8 mouse cellular contexts compared by ENCODE assay signal in genomic region chr5:115441205-115441849, GRCm38 (mm10). TPM values are rescaled to one million over a fixed set of nuclear protein-coding genes. Genes with fewer than 3 reads are reported as not detected.
DNase-seq lines count a peak whose midpoint lies in the region; ATAC-seq and TF ChIP-seq lines count a peak whose summit lies in the region.

No protein-coding gene starts in this region.

- no peaks in the 10 kb centered on the region for H3K4me1 ChIP-seq in heart, adult 2 months (ENCODE audit: control insufficient read depth, insufficient read depth, low read length)
- H3K4me1 ChIP-seq in kidney, embryonic 14.5 days (ENCODE audit: control insufficient read depth, insufficient read depth, low read length) = peaks cover 27% of the 10 kb centered on the region
- H3K4me1 ChIP-seq in limb, embryonic 13.5 days = peaks cover 25% of the 10 kb centered on the region
- H3K4me1 ChIP-seq in stomach, embryonic 16.5 days (ENCODE audit: control insufficient read depth, insufficient read depth, low read length) = peaks cover 12% of the 10 kb centered on the region

- no peak for TF ChIP-seq POLR2A in heart, adult 2 months (IDR thresholded peaks at IDR 0.05; ENCODE audit: insufficient read depth, low read depth, low read length)

- peak; percentile 81 for ATAC-seq in common myeloid progenitor, adult 5-6 weeks (replicated peaks; ENCODE audit: low read depth, poor library complexity, severe bottlenecking)
- ATAC-seq in kidney, embryonic 14.5 days (ENCODE audit: low FRiP score, low TSS enrichment) = 0 out of 2 replicates have a peak, but pooled peaks have one; percentile 8
- ATAC-seq in limb, embryonic 13.5 days (ENCODE audit: low FRiP score, low read depth) = peak; percentile 60; the same call in 1 of the 2 replicates
- ATAC-seq in stomach, embryonic 16.5 days (ENCODE audit: insufficient read depth, low FRiP score) = peak; percentile 23; the same call in 1 of the 2 replicates

- no peak overlapping the region for H3K4me3 ChIP-seq in heart, adult 2 months
- H3K4me3 ChIP-seq in kidney, embryonic 14.5 days (ENCODE audit: low read length) = no peak overlapping the region
- no peak overlapping the region for H3K4me3 ChIP-seq in limb, embryonic 13.5 days
- no peak overlapping the region for H3K4me3 ChIP-seq in stomach, embryonic 16.5 days (replicated peaks; ENCODE audit: low read length)

- DNase-seq in heart, adult 2 months = peak; percentile 65 to 71
- DNase-seq in heart, postnatal 25 days (ENCODE audit: low spot score) = no peak
- DNase-seq in gastrocnemius, adult 8-10 months (ENCODE audit: low spot score in 2 of 2) = peak; percentile 34 to 46
- peak; percentile 39 to 63 for DNase-seq in natural killer cell, adult 2 months (ENCODE audit: low spot score in 2 of 2)

- H3K36me3 ChIP-seq in heart, adult 2 months (ENCODE audit: control insufficient read depth, insufficient read depth, low read length) = no peaks in the 10 kb centered on the region
- H3K36me3 ChIP-seq in kidney, embryonic 14.5 days (ENCODE audit: control insufficient read depth, insufficient read depth, low read length) = peaks cover 69% of the 10 kb centered on the region
- peaks cover 77% of the 10 kb centered on the region for H3K36me3 ChIP-seq in limb, embryonic 13.5 days
- no peaks in the 10 kb centered on the region for H3K36me3 ChIP-seq in stomach, embryonic 16.5 days (ENCODE audit: control insufficient read depth, insufficient read depth, low read length)

- no peaks in the 10 kb centered on the region for H3K27me3 ChIP-seq in heart, adult 2 months (ENCODE audit: control insufficient read depth, insufficient read depth, low read length)
- H3K27me3 ChIP-seq in kidney, embryonic 14.5 days (ENCODE audit: control insufficient read depth, insufficient read depth, low read length) = no peaks in the 10 kb centered on the region
- no peaks in the 10 kb centered on the region for H3K27me3 ChIP-seq in limb, embryonic 13.5 days
- H3K27me3 ChIP-seq in stomach, embryonic 16.5 days (ENCODE audit: control insufficient read depth, insufficient read depth, low read length) = no peaks in the 10 kb centered on the region

- H3K27ac ChIP-seq in heart, adult 2 months = no peak overlapping the region
- H3K27ac ChIP-seq in kidney, embryonic 14.5 days (ENCODE audit: low read depth, low read length) = no peak overlapping the region
- no peak overlapping the region for H3K27ac ChIP-seq in limb, embryonic 13.5 days
- H3K27ac ChIP-seq in stomach, embryonic 16.5 days (ENCODE audit: low read length) = no peak overlapping the region

- H3K9ac ChIP-seq in heart, adult 2 months (ENCODE audit: low read depth, low read length) = no peak overlapping the region
- no peak overlapping the region for H3K9ac ChIP-seq in kidney, embryonic 14.5 days (ENCODE audit: low read depth, low read length)
- no peak overlapping the region for H3K9ac ChIP-seq in limb, embryonic 13.5 days
- H3K9ac ChIP-seq in stomach, embryonic 16.5 days (ENCODE audit: low read length) = no peak overlapping the region

- peak; percentile 95 for TF ChIP-seq CTCF in heart, adult 2 months (IDR thresholded peaks at IDR 0.05)

- H3K79me2 ChIP-seq in heart, adult 2 months (replicated peaks; ENCODE audit: control insufficient read depth, insufficient read depth, low read length) = no peaks in the 10 kb centered on the region

- H3K4me2 ChIP-seq in kidney, embryonic 14.5 days (replicated peaks; ENCODE audit: low read depth, low read length) = no peak overlapping the region
- H3K4me2 ChIP-seq in limb, embryonic 13.5 days (replicated peaks) = no peak overlapping the region
- no peak overlapping the region for H3K4me2 ChIP-seq in stomach, embryonic 16.5 days (ENCODE audit: low read depth, low read length)

- intact Hi-C loops in heart, adult 2 months (cut with DNase I) = loop anchor here (1.0 to 10.0 kb wide), 2 partner anchors 82 to 147 kb away; no protein-coding TSS in a partner anchor
- intact Hi-C loops in heart, postnatal 25 days (cut with DNase I) = loop anchor here (1.0 kb wide), 1 partner anchor 82 kb away; no protein-coding TSS in a partner anchor

- no peaks in the 10 kb centered on the region for H3K9me3 ChIP-seq in kidney, embryonic 14.5 days (ENCODE audit: control insufficient read depth, low read length)
- H3K9me3 ChIP-seq in limb, embryonic 13.5 days = 0 out of 2 replicates have a peak, but pooled peaks cover 3% of the 10 kb centered on the region
- no peaks in the 10 kb centered on the region for H3K9me3 ChIP-seq in stomach, embryonic 16.5 days (replicated peaks; ENCODE audit: control insufficient read depth, low read length)

- 50% methylated on average over 14 of the region's 14 CpGs for WGBS in heart, adult 2 months
- 35% methylated on average over 14 of the region's 14 CpGs for WGBS in kidney, embryonic 14.5 days
- WGBS in limb, embryonic 13.5 days = 39% methylated on average over 14 of the region's 14 CpGs
- WGBS in stomach, embryonic 16.5 days = 43% methylated on average over 14 of the region's 14 CpGs

- TF ChIP-seq EP300 in heart, adult 2 months (IDR thresholded peaks at IDR 0.05; ENCODE audit: insufficient read depth, low read depth, low read length) = peak; percentile 35; the same call in 1 of the 2 replicates

RNA-seq across cellular contexts. Expression of gene Msi1, which starts 11.9 kb away (rescaled TPM):
- under 1 TPM; 0.55 to 0.99 TPM for total RNA-seq in heart, adult 2 months (2021)
- 0.61 and 0.64 TPM in 2 replicates for polyA plus RNA-seq in heart, adult 2 months (2012; rRNA removed)
- total RNA-seq in heart, postnatal 25 days (2021) = 1 to 10 TPM in 1 of 2 experiments, under 1 TPM in 1; 0.98 to 1.3 TPM
- total RNA-seq in common myeloid progenitor, adult 5-6 weeks (2017) = not detected in 2 replicates
- total RNA-seq in gastrocnemius, adult 8-10 months (2022) = under 1 TPM in 2 of 4 experiments, not detected in 2; 0.19 to 0.27 TPM
- 26.2 and 34.0 TPM in 2 replicates for polyA plus RNA-seq in kidney, embryonic 14.5 days (2014; fragmentation: Nextera tagmentation; extraction: Ambion mirVana)
- polyA plus RNA-seq in limb, embryonic 13.5 days (2015; fragmentation: Nextera tagmentation; extraction: Ambion mirVana) = 18.2 and 18.4 TPM in 2 replicates
- polyA plus RNA-seq in stomach, embryonic 16.5 days (2015; fragmentation: Nextera tagmentation; extraction: Ambion mirVana) = 3.5 and 4.9 TPM in 2 replicates

RNA-seq across cellular contexts. Expression of gene Pla2g1b, which starts 24.7 kb away (rescaled TPM):
- not detected for total RNA-seq in heart, adult 2 months (2021)
- not detected in 2 replicates for polyA plus RNA-seq in heart, adult 2 months (2012; rRNA removed)
- total RNA-seq in heart, postnatal 25 days (2021) = not detected
- total RNA-seq in common myeloid progenitor, adult 5-6 weeks (2017) = not detected in 2 replicates
- total RNA-seq in gastrocnemius, adult 8-10 months (2022) = not detected
- 0.46 and 0.57 TPM in 2 replicates for polyA plus RNA-seq in kidney, embryonic 14.5 days (2014; fragmentation: Nextera tagmentation; extraction: Ambion mirVana)
- not detected in 2 replicates for polyA plus RNA-seq in limb, embryonic 13.5 days (2015; fragmentation: Nextera tagmentation; extraction: Ambion mirVana)
- polyA plus RNA-seq in stomach, embryonic 16.5 days (2015; fragmentation: Nextera tagmentation; extraction: Ambion mirVana) = 16.6 and 20.5 TPM in 2 replicates

RNA-seq across cellular contexts. Expression of gene Sirt4, which starts 43.2 kb away (rescaled TPM):
- 10 to 100 TPM; 15.3 to 18.8 TPM for total RNA-seq in heart, adult 2 months (2021)
- polyA plus RNA-seq in heart, adult 2 months (2012; rRNA removed) = 25.1 and 31.3 TPM in 2 replicates
- 10 to 100 TPM; 16.8 to 18.5 TPM for total RNA-seq in heart, postnatal 25 days (2021)
- 3.6 and 14.3 TPM in 2 replicates for total RNA-seq in common myeloid progenitor, adult 5-6 weeks (2017)
- 10 to 100 TPM in 1 of 4 experiments, 1 to 10 TPM in 3; 7.2 to 13.5 (median 9.4) TPM for total RNA-seq in gastrocnemius, adult 8-10 months (2022)
- 16.4 and 20.9 TPM in 2 replicates for polyA plus RNA-seq in kidney, embryonic 14.5 days (2014; fragmentation: Nextera tagmentation; extraction: Ambion mirVana)
- polyA plus RNA-seq in limb, embryonic 13.5 days (2015; fragmentation: Nextera tagmentation; extraction: Ambion mirVana) = 25.8 and 27.5 TPM in 2 replicates
- polyA plus RNA-seq in stomach, embryonic 16.5 days (2015; fragmentation: Nextera tagmentation; extraction: Ambion mirVana) = 24.4 and 28.0 TPM in 2 replicates

Comparison
In these comparisons a context has a peak if more than half of its experiments do, and no peak if none do; other contexts are left out.
1. ATAC-seq: peak in every context shown above with its lines; median percentile 81 in common myeloid progenitor, adult 5-6 weeks; 60 in limb, embryonic 13.5 days; 23 in stomach, embryonic 16.5 days; 8 in kidney, embryonic 14.5 days.